Mouse (Mus musculus) gastrocnemius, postnatal 10 days (tissue): Measurements from ENCODE around the gene Hells. TPM values are rescaled to one million over a fixed set of nuclear protein-coding genes. Genes with fewer than 3 reads are reported as not detected.

Experiments used
- microRNA-seq, 2 experiments: library from miRNA; unstranded; fragments of <30 nt; microRNA quantifications; one replicate each; pipeline ENCODE4 v1.2.0; 2021
- total RNA-seq, 2 experiments: library from RNA; stranded (reverse); gene quantifications; 2 replicates each; pipeline ENCODE4 v1.2.3; 2021

Gene Hells
- total RNA-seq, 2 experiments from 2014 or later: 5.7 to 8.6 TPM

Small RNA genes within 50 kb of the gene (microRNA-seq; reads per million reads assigned to microRNA genes)
- 0 reads per million in 2 experiments for gene Gm23800

Other genes starting within 250 kb of the Hells start
- gene Noc3l, start 111.7 kb upstream of the Hells start, total RNA-seq: 1 to 10 TPM; 6.1 to 8.3 TPM
- 1 to 10 TPM; 4.2 to 5.3 TPM for gene Tbc1d12, start 94.3 kb upstream of the Hells start, total RNA-seq
- not detected for gene Cyp2c55, start 76.1 kb downstream of the Hells start, total RNA-seq
- gene Cyp2c65, start 130.1 kb downstream of the Hells start, total RNA-seq: not detected
- not detected for gene Cyp2c66, start 183.0 kb downstream of the Hells start, total RNA-seq